Mouse (Mus musculus) layer of hippocampus, adult 9-10 months (tissue): ENCODE measurements at regions not wholly inside any gene's neighbourhood (a gene's known extent, or its start where the extent isn't known, plus 50 kb on each side); places are given as distances from the start of the nearest gene placed in this dataset.
A peak's percentile ranks its signal among the peaks of the same experiment; 100 is the strongest.

Experiments used
- DNase-seq: peaks from one replicate; pipeline ENCODE4 v3.0.0; 2022; ENCODE audit warnings: low spot score

- DNase-seq: no peak
Measured at GRCm38 (mm10) chr4:137216908-137217497, 60.3 kb upstream of the Wnt4 start.

GRCm38 (mm10) chr4:137214573-137214972 lies 62.7 kb upstream of the Wnt4 start:
- no peak for DNase-seq

- no peak for DNase-seq
Measured at GRCm38 (mm10) chr4:137212846-137213245, 64.4 kb upstream of the Wnt4 start.

- DNase-seq: no peak
Measured at GRCm38 (mm10) chr4:137212106-137212505, 65.2 kb upstream of the Wnt4 start.

GRCm38 (mm10) chr4:137211288-137211687 lies 66.0 kb upstream of the Wnt4 start:
- no peak for DNase-seq

GRCm38 (mm10) chr4:137210525-137210924 lies 66.8 kb upstream of the Wnt4 start:
- no peak for DNase-seq

- DNase-seq: no peak
Measured at GRCm38 (mm10) chr4:137200968-137201367, 76.3 kb upstream of the Wnt4 start.

GRCm38 (mm10) chr4:137200426-137200825 lies 76.9 kb upstream of the Wnt4 start:
- DNase-seq: no peak

- DNase-seq: no peak
Measured at GRCm38 (mm10) chr4:137196491-137196974, 80.8 kb upstream of the Wnt4 start.

- DNase-seq: no peak
Measured at GRCm38 (mm10) chr4:137194106-137194505, 83.2 kb upstream of the Wnt4 start.

- DNase-seq: no peak
Measured at GRCm38 (mm10) chr4:137190625-137191024, 86.7 kb upstream of the Wnt4 start.

GRCm38 (mm10) chr4:137189801-137190200 lies 87.5 kb upstream of the Wnt4 start:
- DNase-seq: no peak

- DNase-seq: no peak
Measured at GRCm38 (mm10) chr4:137189058-137189457, 88.2 kb upstream of the Wnt4 start.

GRCm38 (mm10) chr4:137187592-137187991 lies 89.7 kb upstream of the Wnt4 start:
- DNase-seq: no peak

GRCm38 (mm10) chr4:137187051-137187450 lies 90.2 kb upstream of the Wnt4 start:
- no peak for DNase-seq

GRCm38 (mm10) chr4:137185001-137185400 lies 92.3 kb upstream of the Wnt4 start:
- DNase-seq: no peak

GRCm38 (mm10) chr4:137183181-137183850 lies 94.0 kb upstream of the Wnt4 start:
- no peak for DNase-seq

GRCm38 (mm10) chr4:137182547-137182946 lies 94.7 kb upstream of the Wnt4 start:
- DNase-seq: no peak

GRCm38 (mm10) chr4:137181252-137181651 lies 96.0 kb upstream of the Wnt4 start:
- DNase-seq: no peak

- DNase-seq: no peak
Measured at GRCm38 (mm10) chr4:137180083-137180482, 97.2 kb upstream of the Wnt4 start.

GRCm38 (mm10) chr4:137178833-137179232 lies 98.5 kb upstream of the Wnt4 start:
- DNase-seq: no peak

GRCm38 (mm10) chr4:137164933-137165332 lies 112.4 kb upstream of the Wnt4 start:
- no peak for DNase-seq

GRCm38 (mm10) chr4:137164429-137164828 lies 112.9 kb upstream of the Wnt4 start:
- peak; percentile 69 for DNase-seq

- no peak for DNase-seq
Measured at GRCm38 (mm10) chr4:137163962-137164361, 113.3 kb upstream of the Wnt4 start.
